Mouse (Mus musculus): ENCODE measurements at regions not wholly inside any gene's neighbourhood (a gene's known extent, or its start where the extent isn't known, plus 50 kb on each side); places are given as distances from the start of the nearest gene placed in this dataset.

DNA sequence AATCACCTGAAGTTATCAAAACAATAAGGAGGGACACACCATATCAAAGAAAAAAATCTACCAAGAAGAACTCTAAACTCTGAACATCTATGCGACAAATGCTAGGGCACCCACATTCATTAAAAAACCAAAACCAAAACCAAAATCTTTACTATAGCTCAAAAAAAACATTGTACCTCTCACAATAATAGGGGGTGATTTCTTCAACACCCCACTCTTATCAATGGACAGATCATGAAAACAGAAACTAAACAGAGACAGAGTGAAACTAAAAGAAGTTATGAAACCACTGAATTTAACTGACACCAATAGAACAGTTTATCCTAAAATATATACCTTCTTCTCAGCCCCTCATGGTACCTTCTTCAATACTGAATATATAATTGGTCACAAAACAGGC is 1314.5 kb upstream of the Gm7489 start:
- DNase-seq (ENCODE audit: low read depth), result no peak

- no peak for DNase-seq (ENCODE audit: low read depth)
Measured at GRCm38 (mm10) chr15:52577614-52578013, 1307.1 kb upstream of the Gm7489 start.

- no peak for DNase-seq (ENCODE audit: low read depth)
Measured at GRCm38 (mm10) chr15:52589391-52589790, 1295.3 kb upstream of the Gm7489 start.

DNA sequence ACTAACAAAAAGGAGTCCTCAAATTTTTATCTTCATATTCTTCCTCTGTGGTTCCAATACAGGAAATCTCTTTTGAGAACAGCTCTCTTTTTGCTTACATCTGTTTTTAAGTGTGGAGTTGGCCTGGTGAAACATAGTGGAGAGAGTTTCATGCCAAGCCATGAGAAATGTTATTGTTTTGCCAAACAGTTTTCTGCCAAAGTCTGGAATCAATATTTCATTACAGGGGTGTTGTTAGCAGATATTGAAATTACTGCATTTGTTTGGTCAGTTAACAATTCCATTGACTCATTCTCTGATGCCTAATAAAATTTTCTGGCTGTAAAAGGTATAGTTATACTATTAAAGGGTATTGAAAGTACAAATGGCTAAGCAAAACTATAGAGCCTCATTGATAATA is 1285.2 kb upstream of the Gm7489 start:
- no peak for DNase-seq (ENCODE audit: low read depth)

GRCm38 (mm10) chr15:52599957-52600356 is 1284.7 kb upstream of the Gm7489 start:
- DNase-seq (ENCODE audit: low read depth), result no peak

DNA sequence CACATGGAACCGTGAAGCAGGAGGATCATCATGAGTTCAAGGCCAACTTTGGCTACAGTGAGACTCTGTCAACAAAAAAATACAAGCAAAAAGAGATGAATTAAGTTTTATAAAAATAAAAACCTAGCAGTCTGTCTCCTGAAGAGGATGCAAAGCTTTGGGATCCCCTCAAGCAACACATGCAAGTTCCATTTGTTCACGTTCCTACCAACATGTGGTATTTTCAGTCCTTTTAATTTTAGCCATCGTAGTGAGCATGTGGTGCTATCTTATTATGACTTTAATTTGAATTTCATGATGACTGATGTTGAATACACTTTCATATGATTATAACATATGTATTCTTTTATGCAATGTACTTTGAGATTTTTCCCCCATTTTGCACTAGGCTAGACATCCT is 1244.9 kb upstream of the Gm7489 start:
- no peak for DNase-seq (ENCODE audit: low read depth)

DNA sequence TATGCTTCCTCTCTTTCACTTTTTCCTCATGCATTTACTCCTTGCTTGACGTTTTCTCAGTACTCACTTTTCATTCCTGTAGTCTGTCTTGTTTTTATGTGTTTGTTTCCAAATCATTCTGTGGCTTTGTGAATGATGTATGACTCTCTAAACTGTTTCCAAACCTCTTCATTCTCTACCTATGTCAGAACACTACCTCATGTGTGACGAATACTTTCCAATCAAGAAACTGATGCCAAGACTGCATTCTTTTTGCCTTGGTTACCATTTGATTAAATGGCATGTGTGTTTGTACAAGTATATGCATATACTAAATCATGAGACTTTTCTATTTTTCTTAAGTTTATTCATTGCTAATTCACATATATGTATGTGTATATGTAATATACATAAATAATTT is 1238.7 kb upstream of the Gm7489 start:
- DNase-seq (ENCODE audit: low read depth), result no peak

- DNase-seq (ENCODE audit: low read depth), result no peak
Measured at GRCm38 (mm10) chr15:52657916-52658315, 1226.8 kb upstream of the Gm7489 start.

Data from 416B (cell line).